Mouse (Mus musculus) ES-Bruce4 (cell line): ENCODE measurements around the gene Hnrnpa2b1. TPM values are rescaled to one million over a fixed set of nuclear protein-coding genes. Genes with fewer than 3 reads are reported as not detected.
A peak's percentile ranks its signal among the peaks of the same experiment; 100 is the strongest.

Experiments used
- H3K27ac ChIP-seq: 2 replicates; pipeline ENCODE4 v1.5.1; 2012; ENCODE audit warnings: low read length, inconsistent platforms; ENCODE audit not compliant: insufficient read depth
- H3K27me3 ChIP-seq: 2 replicates; pipeline ENCODE4 v1.6.1; 2012; ENCODE audit warnings: mild to moderate bottlenecking, low read length, inconsistent platforms; ENCODE audit not compliant: control insufficient read depth, poor library complexity, insufficient read depth, severe bottlenecking
- H3K36me3 ChIP-seq: 2 replicates; pipeline ENCODE4 v1.6.1; 2012; ENCODE audit warnings: inconsistent platforms, mild to moderate bottlenecking, low read length, moderate library complexity; ENCODE audit not compliant: control insufficient read depth, poor library complexity, insufficient read depth, severe bottlenecking
- H3K4me1 ChIP-seq: one replicate; pipeline ENCODE4 v1.8.1; 2011; ENCODE audit warnings: low read length; ENCODE audit not compliant: control insufficient read depth, insufficient read depth
- H3K4me3 ChIP-seq: 2 replicates; pipeline ENCODE4 v1.5.1; 2011; ENCODE audit warnings: low read depth, mild to moderate bottlenecking, low read length
- H3K9ac ChIP-seq: 2 replicates; pipeline ENCODE4 v1.6.1; 2012; ENCODE audit warnings: low read depth, mild to moderate bottlenecking, inconsistent platforms; ENCODE audit not compliant: poor library complexity, severe bottlenecking
- H3K9me3 ChIP-seq: replicated peaks from 2 replicates; pipeline ENCODE4 v1.6.1; 2012; ENCODE audit warnings: mild to moderate bottlenecking, low read length, inconsistent platforms; ENCODE audit not compliant: control insufficient read depth, poor library complexity, insufficient read depth, severe bottlenecking
- CTCF ChIP-seq: IDR thresholded peaks from one replicate; pipeline ENCODE4 v1.8.1; 2011; ENCODE audit warnings: low read depth, low read length
- EP300 ChIP-seq: IDR thresholded peaks from 2 replicates; pipeline ENCODE4 v1.6.1; 2011; ENCODE audit warnings: low read depth, low read length; ENCODE audit not compliant: insufficient read depth
- POLR2A ChIP-seq: IDR thresholded peaks from one replicate; pipeline ENCODE4 v1.8.1; 2011; ENCODE audit warnings: low read length; ENCODE audit not compliant: insufficient read depth
- polyA plus RNA-seq: library from polyadenylated mRNA; stranded (reverse); fragments of >200 nt; gene quantifications from 2 replicates; pipeline ENCODE4 v1.2.4, GENCODE M21; 2011; ENCODE audit warnings: low read depth; ENCODE audit not compliant: missing spikeins, insufficient read depth, insufficient read length

Gene Hnrnpa2b1
- polyA plus RNA-seq, 1 experiment: 1,538 TPM

DNA sequence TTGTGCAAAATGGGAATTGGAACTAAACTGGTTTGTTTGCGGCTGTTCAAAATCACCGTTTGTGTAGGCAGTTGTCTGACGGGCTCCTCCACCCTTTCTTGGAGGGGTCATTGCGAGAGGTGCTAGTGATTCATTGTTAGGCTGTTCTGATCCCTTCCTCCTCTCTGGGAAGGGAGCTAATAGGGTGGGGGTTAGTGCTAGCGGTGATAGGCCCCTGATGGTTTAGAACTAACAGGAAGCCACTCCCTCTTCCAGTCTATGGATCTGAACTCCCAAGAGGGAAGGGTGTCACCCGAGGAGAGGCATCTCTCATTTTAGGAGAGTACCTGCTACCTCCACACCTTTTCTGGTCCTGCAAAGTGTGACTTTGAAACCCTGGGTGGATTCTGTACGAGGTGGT, 35.4 kb downstream of the Hnrnpa2b1 start:
- H3K4me3 ChIP-seq: no peak overlapping the region

GRCm38 (mm10) chr6:51432535-51433397, 36.9 kb downstream of the Hnrnpa2b1 start, which contains the start of gene Nfe2l3:
Gene Nfe2l3 (plus strand): TSS chr6:51432670.
- Histone ChIP-seq H3K27me3 (peaks cover 5% of the 10 kb centered on the region; the same call in 1 of the 2 replicates), H3K9ac (peak within 1 kb of the TSS; percentile 85), H3K27ac (no peak within 1 kb of the TSS), H3K9me3 (no peaks in the 10 kb centered on the region), H3K4me1 (peaks cover 7% of the 10 kb centered on the region), H3K4me3 (peak within 1 kb of the TSS; percentile 81), H3K36me3 (no peaks in the 10 kb centered on the region)
- TF ChIP-seq POLR2A (no peak), CTCF (no peak), EP300 (no peak)

More for the DNA sequence above, 35.4 kb downstream of the Hnrnpa2b1 start:
- Histone ChIP-seq H3K27me3 (peaks cover 5% of the 10 kb centered on the region; the same call in 1 of the 2 replicates), H3K9ac (no peak overlapping the region), H3K9me3 (no peaks in the 10 kb centered on the region), H3K36me3 (no peaks in the 10 kb centered on the region), H3K27ac (no peak overlapping the region), H3K4me1 (peaks cover 6% of the 10 kb centered on the region)
- TF ChIP-seq EP300 (no peak), POLR2A (no peak), CTCF (no peak)

DNA sequence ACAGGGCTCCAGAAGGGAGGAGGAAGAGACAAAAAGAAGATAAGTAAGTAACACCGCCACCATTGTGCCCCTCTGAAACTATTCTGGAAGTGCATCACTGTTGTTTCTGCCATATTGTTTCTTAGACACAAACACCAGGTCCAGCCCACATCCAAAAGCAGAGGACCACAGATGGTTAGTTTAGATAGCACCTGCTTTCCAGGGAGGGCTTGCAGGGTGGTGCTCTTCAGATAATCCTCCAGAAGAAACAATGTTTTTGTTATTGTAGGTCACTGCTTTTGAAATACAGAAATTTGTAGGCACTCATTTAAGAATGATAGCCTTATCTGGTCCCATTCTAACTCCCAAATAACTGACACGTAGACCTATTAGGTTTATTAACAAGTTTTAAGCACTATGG, 45.2 kb downstream of the Hnrnpa2b1 start:
- no peak overlapping the region for H3K27ac ChIP-seq
- no peak overlapping the region for H3K9ac ChIP-seq
- no peak for TF ChIP-seq CTCF
- TF ChIP-seq EP300: no peak
- TF ChIP-seq POLR2A: no peak
- H3K4me3 ChIP-seq: no peak overlapping the region
- no peaks in the 10 kb centered on the region for H3K36me3 ChIP-seq
- H3K4me1 ChIP-seq: peaks cover 3% of the 10 kb centered on the region
- H3K9me3 ChIP-seq: peaks cover 4% of the 10 kb centered on the region; the same call in 1 of the 2 replicates
- no peaks in the 10 kb centered on the region for H3K27me3 ChIP-seq

DNA sequence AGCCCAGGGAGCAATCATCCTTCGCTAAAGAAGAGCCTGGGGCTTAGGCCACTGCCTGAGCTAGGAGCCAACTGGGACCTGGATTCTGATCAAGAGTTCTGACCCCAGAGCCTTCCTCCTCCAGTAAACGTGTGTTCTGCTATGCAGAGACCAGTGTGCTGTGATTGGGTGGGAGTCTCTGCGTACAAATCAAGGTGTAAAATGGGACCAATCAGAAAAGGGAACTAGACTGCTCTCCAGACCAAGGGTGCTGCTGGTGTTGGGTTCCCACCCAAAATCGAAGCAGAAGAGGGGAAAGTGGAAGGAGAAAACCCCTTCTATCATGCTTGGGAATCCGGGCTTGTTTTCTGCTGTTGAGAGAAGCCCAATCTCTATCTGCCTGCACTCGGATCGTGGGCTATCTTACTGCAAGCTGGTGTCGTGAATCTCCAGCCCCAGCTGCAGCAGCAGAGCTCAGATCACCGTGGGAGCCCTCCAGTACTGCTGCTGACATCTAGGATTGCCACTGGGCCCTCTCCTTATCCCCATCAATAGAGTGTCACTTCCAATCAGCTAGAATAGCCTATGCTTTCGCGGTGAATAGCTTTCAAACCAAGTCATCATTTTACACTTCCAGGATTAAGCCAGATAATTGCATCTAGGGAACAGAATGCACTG, 46.1 kb downstream of the Hnrnpa2b1 start:
- H3K4me1 ChIP-seq: no peaks in the 10 kb centered on the region
- H3K27ac ChIP-seq: no peak overlapping the region
- H3K36me3 ChIP-seq: no peaks in the 10 kb centered on the region
- no peak for TF ChIP-seq EP300
- no peak for TF ChIP-seq POLR2A
- no peak for TF ChIP-seq CTCF
- H3K9ac ChIP-seq: no peak overlapping the region
- H3K4me3 ChIP-seq: no peak overlapping the region
- H3K27me3 ChIP-seq: no peaks in the 10 kb centered on the region
- peaks cover 4% of the 10 kb centered on the region; the same call in 1 of the 2 replicates for H3K9me3 ChIP-seq

- H3K9me3 ChIP-seq: peaks cover 4% of the 10 kb centered on the region; the same call in 1 of the 2 replicates
- H3K4me1 ChIP-seq: no peaks in the 10 kb centered on the region
- no peak overlapping the region for H3K9ac ChIP-seq
- no peak overlapping the region for H3K27ac ChIP-seq
- no peaks in the 10 kb centered on the region for H3K36me3 ChIP-seq
- peak overlapping the region; percentile 7; the same call in 1 of the 2 replicates for H3K4me3 ChIP-seq
- no peaks in the 10 kb centered on the region for H3K27me3 ChIP-seq
- TF ChIP-seq CTCF (no peak), POLR2A (no peak), EP300 (no peak)
Measured at GRCm38 (mm10) chr6:51417306-51417936, 52.3 kb downstream of the Hnrnpa2b1 start.
